Mouse (Mus musculus) midbrain, embryonic 13.5 days (tissue): Measurements from ENCODE around the gene Gm45716. TPM values are rescaled to one million over a fixed set of nuclear protein-coding genes. Genes with fewer than 3 reads are reported as not detected.

Source experiments
- polyA plus RNA-seq: library from polyadenylated mRNA; unstranded; fragments of >200 nt; fragmentation: Nextera tagmentation; extraction: Ambion mirVana; gene quantifications from 2 replicates; pipeline ENCODE4 v1.2.1, GENCODE M21; 2015

Gm45716 gene
- polyA plus RNA-seq, 1 experiment from 2014 or later, result 25.4 TPM

Other genes with a start within 250 kb of the Gm45716 start
- gene Pctp, start 184.8 kb upstream of the Gm45716 start, polyA plus RNA-seq, result 2.5 and 2.6 TPM in 2 replicates
- gene Tmem100, start 157.3 kb upstream of the Gm45716 start, polyA plus RNA-seq, result 5.6 and 6.9 TPM in 2 replicates
- gene Mmd, start 61.8 kb downstream of the Gm45716 start, polyA plus RNA-seq, result 88.3 and 92.5 TPM in 2 replicates
- 4.1 and 4.4 TPM in 2 replicates for gene Hlf, start 203.2 kb downstream of the Gm45716 start, polyA plus RNA-seq